Mouse (Mus musculus) megakaryocyte progenitor cell, adult 5-6 weeks (primary cell): ENCODE data around the gene Ptpn23. TPM values are rescaled to one million over a fixed set of nuclear protein-coding genes. Genes with fewer than 3 reads are reported as not detected.

Experiments used
- total RNA-seq, 2 experiments: library from RNA; stranded (forward) in 1 of 2; stranded (reverse) in 1 of 2; fragments of 157-497, 149-512 nt in 1 of 2; fragments of 200-1000 nt in 1 of 2; gene quantifications; 2 replicates each; pipeline versions ENCODE4 v1.2.3 to v1.2.4; 2015 to 2017

The Ptpn23 gene
- total RNA-seq, 2 experiments from 2014 or later = 1.5 to 13.0 TPM

Other genes with a start within 250 kb of the Ptpn23 start
- 0.05 and 0.07 TPM in 2 replicates for gene Cspg5, start 164.4 kb downstream of the Ptpn23 start, total RNA-seq (2015)
- gene Cspg5, start 164.4 kb downstream of the Ptpn23 start, total RNA-seq (2017) = 0.03 and 0.75 TPM in 2 replicates
- 9.9 and 12.1 TPM in 2 replicates for gene Elp6, start 103.0 kb downstream of the Ptpn23 start, total RNA-seq (2015)
- gene Elp6, start 103.0 kb downstream of the Ptpn23 start, total RNA-seq (2017) = 9.3 and 9.4 TPM in 2 replicates
- gene Scap, start 74.9 kb downstream of the Ptpn23 start, total RNA-seq (2015) = 26.1 and 33.6 TPM in 2 replicates
- 22.1 and 29.4 TPM in 2 replicates for gene Scap, start 74.9 kb downstream of the Ptpn23 start, total RNA-seq (2017)
- 1,024 and 1,594 TPM in 2 replicates for gene Ngp, start 11.5 kb upstream of the Ptpn23 start, total RNA-seq (2015)
- gene Ngp, start 11.5 kb upstream of the Ptpn23 start, total RNA-seq (2017) = 354 and 557 TPM in 2 replicates
- gene Klhl18, start 68.5 kb upstream of the Ptpn23 start, total RNA-seq (2015) = 11.1 and 11.5 TPM in 2 replicates
- gene Klhl18, start 68.5 kb upstream of the Ptpn23 start, total RNA-seq (2017) = 8.4 and 11.4 TPM in 2 replicates
- gene Kif9, start 68.7 kb upstream of the Ptpn23 start, total RNA-seq (2015) = 0.77 and 1.4 TPM in 2 replicates
- 0.87 and 1.7 TPM in 2 replicates for gene Kif9, start 68.7 kb upstream of the Ptpn23 start, total RNA-seq (2017)
- gene Setd2, start 124.4 kb upstream of the Ptpn23 start, total RNA-seq (2015) = 139 and 161 TPM in 2 replicates
- gene Setd2, start 124.4 kb upstream of the Ptpn23 start, total RNA-seq (2017) = 113 and 160 TPM in 2 replicates
- 2.0 and 4.3 TPM in 2 replicates for gene Nradd, start 216.2 kb upstream of the Ptpn23 start, total RNA-seq (2015)
- gene Nradd, start 216.2 kb upstream of the Ptpn23 start, total RNA-seq (2017) = 1.9 and 2.2 TPM in 2 replicates
- gene Nbeal2, start 245.9 kb upstream of the Ptpn23 start, total RNA-seq (2015) = 20.1 and 24.1 TPM in 2 replicates
- gene Nbeal2, start 245.9 kb upstream of the Ptpn23 start, total RNA-seq (2017) = 10.3 and 19.3 TPM in 2 replicates
- 98.7 and 112 TPM in 2 replicates for gene Ccdc12, start 248.3 kb upstream of the Ptpn23 start, total RNA-seq (2015)
- 75.3 and 92.6 TPM in 2 replicates for gene Ccdc12, start 248.3 kb upstream of the Ptpn23 start, total RNA-seq (2017)